Mouse (Mus musculus): Measurements from ENCODE around the gene Trpv2.

DNA sequence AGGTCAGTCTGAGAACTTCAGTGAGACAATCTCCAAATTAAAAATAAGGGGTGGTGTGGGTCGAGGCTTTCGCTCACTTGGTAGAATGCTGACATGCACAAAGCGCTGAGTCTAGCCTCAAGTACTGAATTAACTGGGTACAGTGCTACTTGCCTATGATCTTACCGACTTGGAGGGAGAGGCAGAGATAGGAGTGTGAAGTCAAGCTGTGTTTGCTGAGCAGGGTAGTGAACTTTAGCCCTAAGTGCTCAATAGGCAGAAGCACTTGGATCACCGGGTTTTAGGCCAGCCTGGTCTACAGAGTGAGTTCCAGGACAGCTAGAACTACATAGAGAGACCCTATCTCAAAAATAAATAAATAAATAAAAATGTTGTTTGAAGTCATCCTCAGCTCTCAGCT, 17.1 kb upstream of the Trpv2 start:
- TF ChIP-seq CTCF (IDR thresholded peaks at IDR 0.05; ENCODE audit: borderline replicate concordance, insufficient read depth, low read depth, low read length) = no peak
- no peak for TF ChIP-seq POLR2A (IDR thresholded peaks at IDR 0.05; ENCODE audit: borderline replicate concordance, insufficient read depth, low read length)

Measured in cerebellum, adult 2 months (tissue).